Mouse (Mus musculus) stomach, postnatal 0 days (tissue): ENCODE results near the gene Wdfy4.

Source experiments
- CTCF ChIP-seq: IDR thresholded peaks from 2 replicates; pipeline ENCODE4 v1.5.1; 2016; ENCODE audit warnings: antibody characterized with exemption, low read depth, mild to moderate bottlenecking, moderate library complexity
- EP300 ChIP-seq: optimal IDR thresholded peaks from 2 replicates; pipeline ENCODE3; 2016; ENCODE audit warnings: antibody characterized with exemption

- TF ChIP-seq CTCF (no peak), EP300 (no peak)
Measured at GRCm38 (mm10) chr14:33096462-33096861, 88.8 kb downstream of the Wdfy4 start.
